Mouse (Mus musculus): ENCODE measurements around the gene Oosp3. TPM values are rescaled to one million over a fixed set of nuclear protein-coding genes. Genes with fewer than 3 reads are reported as not detected.

The Oosp3 gene
- polyA plus RNA-seq, 1 experiment from 2014 or later: not detected

DNA sequence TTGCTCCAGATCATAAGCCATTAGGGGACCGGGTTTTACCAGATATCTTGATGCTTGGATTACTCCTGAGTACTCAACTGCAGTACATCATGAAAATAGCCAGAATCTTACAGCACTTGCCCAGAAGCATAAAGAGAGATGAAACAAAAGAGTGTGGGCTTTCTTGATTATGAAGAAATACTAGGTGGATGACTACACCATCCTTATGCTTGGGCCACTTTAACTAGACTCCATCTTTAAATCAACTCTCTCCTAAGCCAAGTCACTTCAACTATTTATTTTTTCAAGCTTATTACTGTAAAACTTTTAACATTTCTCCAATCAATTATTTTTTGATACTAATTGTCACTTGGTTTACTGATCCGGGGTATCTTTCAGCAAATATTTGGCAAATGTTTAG, 27.0 kb downstream of the Oosp3 start:
- 73% methylated on average over 2 of the region's 2 CpGs for WGBS
- no peak overlapping the region for H3K9ac ChIP-seq (ENCODE audit: low read depth, low read length)
- no peaks in the 10 kb centered on the region for H3K9me3 ChIP-seq (ENCODE audit: control insufficient read depth, low read length)
- ATAC-seq: no peak
- H3K36me3 ChIP-seq (ENCODE audit: control insufficient read depth, insufficient read depth, low read length): no peaks in the 10 kb centered on the region
- no peaks in the 10 kb centered on the region for H3K27me3 ChIP-seq (replicated peaks; ENCODE audit: control insufficient read depth, insufficient read depth, low read length)
- no peaks in the 10 kb centered on the region for H3K4me1 ChIP-seq (ENCODE audit: control insufficient read depth, insufficient read depth, low read length)
- H3K27ac ChIP-seq (ENCODE audit: low read length): no peak overlapping the region
- H3K4me2 ChIP-seq (ENCODE audit: low read depth, low read length): no peak overlapping the region
- H3K4me3 ChIP-seq (ENCODE audit: low read length): no peak overlapping the region

DNA sequence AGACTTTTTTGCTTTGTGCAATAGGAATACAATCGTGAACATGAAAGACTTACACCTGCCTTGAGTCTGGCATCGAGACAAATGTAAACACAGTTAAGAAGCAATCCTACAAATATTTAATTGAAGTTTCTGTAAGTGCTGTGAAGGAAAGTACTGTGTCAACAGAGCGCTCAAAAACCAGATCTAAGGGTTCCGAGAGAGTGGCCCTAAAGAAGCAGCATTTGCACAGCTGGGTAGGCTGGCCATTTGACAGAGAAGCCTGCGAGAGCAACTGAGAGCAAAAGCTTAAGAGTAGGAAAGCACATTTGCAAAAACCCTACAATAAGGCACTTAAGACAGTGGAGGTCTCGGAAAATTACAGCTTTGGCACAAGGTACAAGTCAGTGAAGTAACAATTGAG, 27.4 kb downstream of the Oosp3 start:
- no peak overlapping the region for H3K4me3 ChIP-seq (ENCODE audit: low read length)
- no peak for ATAC-seq
- no peaks in the 10 kb centered on the region for H3K4me1 ChIP-seq (ENCODE audit: control insufficient read depth, insufficient read depth, low read length)
- WGBS: 38% methylated on average over 6 of the region's 6 CpGs
- H3K9me3 ChIP-seq (ENCODE audit: control insufficient read depth, low read length): no peaks in the 10 kb centered on the region
- no peak overlapping the region for H3K27ac ChIP-seq (ENCODE audit: low read length)
- no peaks in the 10 kb centered on the region for H3K36me3 ChIP-seq (ENCODE audit: control insufficient read depth, insufficient read depth, low read length)
- no peak overlapping the region for H3K4me2 ChIP-seq (ENCODE audit: low read depth, low read length)
- H3K9ac ChIP-seq (ENCODE audit: low read depth, low read length): no peak overlapping the region
- no peaks in the 10 kb centered on the region for H3K27me3 ChIP-seq (replicated peaks; ENCODE audit: control insufficient read depth, insufficient read depth, low read length)

GRCm38 (mm10) chr19:11725915-11726314, 29.1 kb downstream of the Oosp3 start:
- Histone ChIP-seq H3K9ac (ENCODE audit: low read depth, low read length) (no peak overlapping the region), H3K36me3 (ENCODE audit: control insufficient read depth, insufficient read depth, low read length) (no peaks in the 10 kb centered on the region), H3K27me3 (replicated peaks; ENCODE audit: control insufficient read depth, insufficient read depth, low read length) (no peaks in the 10 kb centered on the region), H3K9me3 (ENCODE audit: control insufficient read depth, low read length) (no peaks in the 10 kb centered on the region), H3K27ac (ENCODE audit: low read length) (no peak overlapping the region), H3K4me1 (ENCODE audit: control insufficient read depth, insufficient read depth, low read length) (no peaks in the 10 kb centered on the region), H3K4me2 (ENCODE audit: low read depth, low read length) (no peak overlapping the region), H3K4me3 (ENCODE audit: low read length) (no peak overlapping the region)
- ATAC-seq: no peak
- 61% methylated on average over 2 of the region's 2 CpGs for WGBS

GRCm38 (mm10) chr19:11727304-11727703, 30.4 kb downstream of the Oosp3 start:
- Histone ChIP-seq H3K27ac (ENCODE audit: low read length) (no peak overlapping the region), H3K4me1 (ENCODE audit: control insufficient read depth, insufficient read depth, low read length) (no peaks in the 10 kb centered on the region), H3K4me2 (ENCODE audit: low read depth, low read length) (no peak overlapping the region), H3K36me3 (ENCODE audit: control insufficient read depth, insufficient read depth, low read length) (no peaks in the 10 kb centered on the region), H3K27me3 (replicated peaks; ENCODE audit: control insufficient read depth, insufficient read depth, low read length) (no peaks in the 10 kb centered on the region), H3K9ac (ENCODE audit: low read depth, low read length) (no peak overlapping the region), H3K4me3 (ENCODE audit: low read length) (no peak overlapping the region), H3K9me3 (ENCODE audit: control insufficient read depth, low read length) (no peaks in the 10 kb centered on the region)
- no peak for ATAC-seq
- 93% methylated on average over 5 of the region's 5 CpGs for WGBS

DNA sequence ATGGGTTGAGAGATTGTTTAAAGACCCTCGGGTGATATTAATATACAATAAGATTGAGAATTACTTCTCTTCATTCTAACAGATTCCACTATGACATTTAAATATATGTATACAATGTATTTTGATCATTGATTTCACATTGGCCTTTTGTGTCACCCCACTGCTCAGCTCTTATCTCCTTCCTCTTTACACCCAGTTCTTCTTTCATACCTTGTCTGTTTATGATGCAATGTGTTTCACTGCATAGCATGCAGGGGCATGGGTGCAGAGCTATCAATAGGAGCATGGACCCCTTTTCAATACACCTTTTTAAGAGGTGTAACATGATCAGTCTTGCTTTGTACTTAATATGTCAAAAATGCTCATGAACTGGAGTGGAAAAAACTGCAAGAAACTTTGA, 33.4 kb downstream of the Oosp3 start:
- Histone ChIP-seq H3K4me2 (ENCODE audit: low read depth, low read length) (no peak overlapping the region), H3K4me1 (ENCODE audit: control insufficient read depth, insufficient read depth, low read length) (no peaks in the 10 kb centered on the region), H3K36me3 (ENCODE audit: control insufficient read depth, insufficient read depth, low read length) (no peaks in the 10 kb centered on the region), H3K27me3 (replicated peaks; ENCODE audit: control insufficient read depth, insufficient read depth, low read length) (no peaks in the 10 kb centered on the region), H3K27ac (ENCODE audit: low read length) (no peak overlapping the region), H3K9ac (ENCODE audit: low read depth, low read length) (no peak overlapping the region), H3K9me3 (ENCODE audit: control insufficient read depth, low read length) (no peaks in the 10 kb centered on the region), H3K4me3 (ENCODE audit: low read length) (no peak overlapping the region)
- ATAC-seq: no peak
- WGBS: 71% methylated on average over 1 of the region's 1 CpGs

DNA sequence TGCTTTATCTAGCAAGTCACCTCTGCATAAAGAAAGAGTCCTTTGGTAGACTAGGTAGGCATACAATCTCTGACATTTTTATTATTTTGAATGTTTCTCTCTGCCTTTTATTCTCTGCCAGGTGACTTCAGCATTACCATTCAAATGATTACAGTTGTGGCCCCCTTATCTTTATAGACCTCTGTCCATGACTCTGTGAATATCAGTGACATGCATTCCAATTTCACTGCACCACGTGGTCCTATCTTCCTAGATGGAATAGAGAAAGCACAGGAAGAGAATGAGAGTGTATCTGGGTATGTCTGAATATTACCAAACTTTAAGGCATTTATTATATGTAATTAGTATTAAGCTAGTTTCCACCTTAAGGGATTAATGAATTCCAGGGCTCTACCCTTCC, 39.6 kb downstream of the Oosp3 start:
- Histone ChIP-seq H3K4me2 (ENCODE audit: low read depth, low read length) (no peak overlapping the region), H3K27me3 (replicated peaks; ENCODE audit: control insufficient read depth, insufficient read depth, low read length) (no peaks in the 10 kb centered on the region), H3K36me3 (ENCODE audit: control insufficient read depth, insufficient read depth, low read length) (no peaks in the 10 kb centered on the region), H3K27ac (ENCODE audit: low read length) (no peak overlapping the region), H3K4me3 (ENCODE audit: low read length) (no peak overlapping the region), H3K9me3 (ENCODE audit: control insufficient read depth, low read length) (no peaks in the 10 kb centered on the region), H3K4me1 (ENCODE audit: control insufficient read depth, insufficient read depth, low read length) (no peaks in the 10 kb centered on the region), H3K9ac (ENCODE audit: low read depth, low read length) (no peak overlapping the region)
- WGBS: 23% methylated on average over 1 of the region's 1 CpGs
- ATAC-seq: no peak

DNA sequence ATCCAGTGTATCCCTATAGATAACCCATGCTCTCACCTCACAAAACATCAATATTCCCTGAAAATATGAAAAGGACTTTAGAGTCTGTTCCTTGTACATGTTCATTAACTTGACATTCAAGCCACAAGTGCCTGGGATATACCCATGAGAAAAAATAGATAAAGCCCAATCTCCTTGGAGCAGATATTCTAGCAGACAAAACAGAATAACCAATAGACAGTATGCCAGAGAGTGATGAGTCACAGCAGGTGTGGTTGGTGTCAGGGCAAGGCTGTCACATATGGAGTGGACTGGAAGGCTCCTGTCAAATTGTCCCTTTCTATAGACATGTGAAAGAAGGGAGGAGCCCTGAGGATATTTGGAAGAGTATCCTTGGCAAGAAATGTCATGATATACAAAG, 48.8 kb downstream of the Oosp3 start:
- no peak overlapping the region for H3K4me3 ChIP-seq (ENCODE audit: low read length)
- H3K9me3 ChIP-seq (ENCODE audit: control insufficient read depth, low read length): no peaks in the 10 kb centered on the region
- H3K36me3 ChIP-seq (ENCODE audit: control insufficient read depth, insufficient read depth, low read length): no peaks in the 10 kb centered on the region
- no peaks in the 10 kb centered on the region for H3K27me3 ChIP-seq (replicated peaks; ENCODE audit: control insufficient read depth, insufficient read depth, low read length)
- H3K4me1 ChIP-seq (ENCODE audit: control insufficient read depth, insufficient read depth, low read length): no peaks in the 10 kb centered on the region
- no peak overlapping the region for H3K27ac ChIP-seq (ENCODE audit: low read length)
- no peak overlapping the region for H3K4me2 ChIP-seq (ENCODE audit: low read depth, low read length)
- ATAC-seq: no peak
- H3K9ac ChIP-seq (ENCODE audit: low read depth, low read length): no peak overlapping the region

- Histone ChIP-seq H3K27ac (ENCODE audit: low read length) (no peak within 1 kb of the TSS), H3K4me1 (ENCODE audit: control insufficient read depth, insufficient read depth, low read length) (no peaks in the 10 kb centered on the region), H3K9me3 (ENCODE audit: control insufficient read depth, low read length) (no peaks in the 10 kb centered on the region), H3K4me2 (ENCODE audit: low read depth, low read length) (no peak within 1 kb of the TSS), H3K27me3 (replicated peaks; ENCODE audit: control insufficient read depth, insufficient read depth, low read length) (no peaks in the 10 kb centered on the region), H3K36me3 (ENCODE audit: control insufficient read depth, insufficient read depth, low read length) (no peaks in the 10 kb centered on the region), H3K4me3 (ENCODE audit: low read length) (no peak within 1 kb of the TSS), H3K9ac (ENCODE audit: low read depth, low read length) (no peak within 1 kb of the TSS)
- ATAC-seq: no peak
- 81% methylated on average over 2 of the region's 2 CpGs for WGBS
Measured at GRCm38 (mm10) chr19:11747298-11747697, 50.4 kb downstream of the Oosp3 start, which contains the start of gene Gif. Gif (plus strand) TSS chr19:11747554.

Other genes with a start within 250 kb of the Oosp3 start
- 9.5 and 10.3 TPM in 2 replicates for gene Ms4a6c, start 227.7 kb upstream of the Oosp3 start, polyA plus RNA-seq (2015; fragmentation: Nextera tagmentation; extraction: Ambion mirVana)
- not detected in 2 replicates for gene Gm8369, start 211.1 kb upstream of the Oosp3 start, polyA plus RNA-seq (2015; fragmentation: Nextera tagmentation; extraction: Ambion mirVana)
- 6.3 and 8.1 TPM in 2 replicates for gene Ms4a6b, start 180.5 kb upstream of the Oosp3 start, polyA plus RNA-seq (2015; fragmentation: Nextera tagmentation; extraction: Ambion mirVana)
- 4.0 and 4.3 TPM in 2 replicates for gene Ms4a4d, start 160.3 kb upstream of the Oosp3 start, polyA plus RNA-seq (2015; fragmentation: Nextera tagmentation; extraction: Ambion mirVana)
- gene Ms4a6d, start 92.2 kb upstream of the Oosp3 start, polyA plus RNA-seq (2015; fragmentation: Nextera tagmentation; extraction: Ambion mirVana): 4.9 and 6.0 TPM in 2 replicates
- gene Ms4a2, start 73.3 kb upstream of the Oosp3 start, polyA plus RNA-seq (2015; fragmentation: Nextera tagmentation; extraction: Ambion mirVana): 0.15 and 0.40 TPM in 2 replicates
- gene Ms4a3, start 56.2 kb upstream of the Oosp3 start, polyA plus RNA-seq (2015; fragmentation: Nextera tagmentation; extraction: Ambion mirVana): 0.42 TPM in 1 of 2 replicates, not detected in the other
- gene Oosp2, start 36.5 kb upstream of the Oosp3 start, polyA plus RNA-seq (2015; fragmentation: Nextera tagmentation; extraction: Ambion mirVana): not detected in 2 replicates
- gene Oosp1, start 5.9 kb upstream of the Oosp3 start, polyA plus RNA-seq (2015; fragmentation: Nextera tagmentation; extraction: Ambion mirVana): not detected in 2 replicates
- gene Gif, start 50.5 kb downstream of the Oosp3 start, polyA plus RNA-seq (2015; fragmentation: Nextera tagmentation; extraction: Ambion mirVana): not detected in 2 replicates
- 56.3 and 62.2 TPM in 2 replicates for gene Mrpl16, start 73.3 kb downstream of the Oosp3 start, polyA plus RNA-seq (2015; fragmentation: Nextera tagmentation; extraction: Ambion mirVana)
- gene Stx3, start 122.3 kb downstream of the Oosp3 start, polyA plus RNA-seq (2015; fragmentation: Nextera tagmentation; extraction: Ambion mirVana): 55.8 and 70.2 TPM in 2 replicates
- not detected in 2 replicates for gene Olfr1417, start 142.2 kb downstream of the Oosp3 start, polyA plus RNA-seq (2015; fragmentation: Nextera tagmentation; extraction: Ambion mirVana)
- gene Olfr1418, start 164.0 kb downstream of the Oosp3 start, polyA plus RNA-seq (2015; fragmentation: Nextera tagmentation; extraction: Ambion mirVana): not detected in 2 replicates
- not detected in 2 replicates for gene Olfr1419, start 178.1 kb downstream of the Oosp3 start, polyA plus RNA-seq (2015; fragmentation: Nextera tagmentation; extraction: Ambion mirVana)
- gene Olfr1420, start 189.5 kb downstream of the Oosp3 start, polyA plus RNA-seq (2015; fragmentation: Nextera tagmentation; extraction: Ambion mirVana): not detected in 2 replicates
- 17.3 and 18.8 TPM in 2 replicates for gene Patl1, start 215.3 kb downstream of the Oosp3 start, polyA plus RNA-seq (2015; fragmentation: Nextera tagmentation; extraction: Ambion mirVana)